Mouse (Mus musculus) G1E (cell line): ENCODE measurements around the gene Tgfb1.

Source experiments
- CTCF ChIP-seq: IDR thresholded peaks from 2 replicates; pipeline ENCODE4 v1.5.1; 2012; ENCODE audit warnings: low read depth, low read length, inconsistent platforms, mixed read lengths
- TAL1 ChIP-seq: conservative IDR thresholded peaks from 2 replicates; pipeline ENCODE4 v1.6.1; 2012; ENCODE audit warnings: low read depth, low read length, inconsistent platforms, mixed read lengths

DNA sequence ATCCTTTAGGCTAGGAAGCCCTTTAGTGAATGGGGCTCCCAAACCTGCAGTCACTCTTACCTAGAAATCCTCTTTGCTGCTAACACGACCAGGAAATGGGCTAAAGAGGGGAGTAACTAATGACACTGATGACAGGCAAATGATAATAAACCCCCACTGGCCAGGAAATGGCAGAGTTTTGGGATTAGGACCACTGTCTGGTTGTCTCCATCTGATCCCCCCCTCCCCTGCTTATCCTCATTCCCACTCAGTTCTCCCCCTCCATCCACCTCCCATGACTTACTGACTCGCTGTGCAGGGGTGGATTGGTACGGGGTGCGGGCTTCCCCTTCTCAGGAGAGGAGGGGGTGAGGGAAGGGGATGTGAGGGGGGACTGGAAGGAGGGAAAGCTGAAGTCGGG is 3.2 kb downstream of the Tgfb1 start:
- TF ChIP-seq TAL1 (no peak), CTCF (no peak)
